Mouse (Mus musculus): ENCODE data around the gene Gpc6. TPM values are rescaled to one million over a fixed set of nuclear protein-coding genes. Genes with fewer than 3 reads are reported as not detected.

Gpc6 gene
- polyA plus RNA-seq, 1 experiment from 2014 or later = 34.9 TPM

- H3K4me3 ChIP-seq (ENCODE audit: low read depth, low read length) = no peak overlapping the region
- no peak overlapping the region for H3K4me2 ChIP-seq (ENCODE audit: low read depth, low read length)
- no peaks in the 10 kb centered on the region for H3K36me3 ChIP-seq (replicated peaks; ENCODE audit: control insufficient read depth, insufficient read depth, low read depth, low read length)
- no peaks in the 10 kb centered on the region for H3K27me3 ChIP-seq (ENCODE audit: control insufficient read depth, insufficient read depth, low read length)
- no peak for ATAC-seq (replicated peaks; ENCODE audit: insufficient number of reproducible peaks, low FRiP score, low TSS enrichment, low read depth)
- H3K4me1 ChIP-seq (ENCODE audit: control insufficient read depth, insufficient read depth, low read length) = no peaks in the 10 kb centered on the region
- no peak for DNase-seq (ENCODE audit: low spot score)
- H3K9ac ChIP-seq (replicated peaks; ENCODE audit: low read length) = no peak overlapping the region
- WGBS = 90% methylated on average over 7 of the region's 7 CpGs
- no peaks in the 10 kb centered on the region for H3K9me3 ChIP-seq (replicated peaks; ENCODE audit: control insufficient read depth, low read length)
- H3K27ac ChIP-seq (replicated peaks; ENCODE audit: low read depth, low read length) = no peak overlapping the region
These were observed 226.5 kb downstream of the Gpc6 start for GRCm38 (mm10) chr14:117151621-117152020.

GRCm38 (mm10) chr14:117155884-117156465, 230.9 kb downstream of the Gpc6 start:
- H3K4me3 ChIP-seq (ENCODE audit: low read depth, low read length) = no peak overlapping the region
- 94% methylated on average over 14 of the region's 14 CpGs for whole genome bisulfite sequencing
- H3K27me3 ChIP-seq (ENCODE audit: control insufficient read depth, insufficient read depth, low read length) = no peaks in the 10 kb centered on the region
- H3K4me1 ChIP-seq (ENCODE audit: control insufficient read depth, insufficient read depth, low read length) = no peaks in the 10 kb centered on the region
- ATAC-seq (replicated peaks; ENCODE audit: insufficient number of reproducible peaks, low FRiP score, low TSS enrichment, low read depth) (no peak), DNase-seq (ENCODE audit: low spot score) (no peak)
- H3K9me3 ChIP-seq (replicated peaks; ENCODE audit: control insufficient read depth, low read length) = no peaks in the 10 kb centered on the region
- H3K36me3 ChIP-seq (replicated peaks; ENCODE audit: control insufficient read depth, insufficient read depth, low read depth, low read length) = no peaks in the 10 kb centered on the region
- no peak overlapping the region for H3K9ac ChIP-seq (replicated peaks; ENCODE audit: low read length)
- no peak overlapping the region for H3K27ac ChIP-seq (replicated peaks; ENCODE audit: low read depth, low read length)
- H3K4me2 ChIP-seq (ENCODE audit: low read depth, low read length) = no peak overlapping the region

DNA sequence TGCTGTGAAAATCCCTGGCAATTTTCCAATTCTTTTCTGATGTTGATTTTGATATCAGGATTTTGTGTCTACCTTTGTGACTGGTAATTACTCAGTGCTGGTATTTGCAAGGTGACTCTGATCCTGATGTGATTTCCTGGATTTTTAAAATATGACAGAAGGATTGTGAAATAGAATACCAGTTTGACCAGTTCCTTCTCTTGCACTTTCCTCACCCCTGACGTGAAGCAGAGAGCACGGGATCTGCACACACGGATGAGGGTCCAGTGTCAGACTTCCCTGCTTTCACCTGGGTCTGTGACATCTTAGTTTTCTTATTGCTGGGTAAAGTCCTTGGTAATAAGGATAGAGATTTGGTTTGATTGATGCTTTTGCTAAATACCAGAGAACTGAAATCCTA, 232.3 kb downstream of the Gpc6 start:
- Histone ChIP-seq H3K4me2 (ENCODE audit: low read depth, low read length) (no peak overlapping the region), H3K9ac (replicated peaks; ENCODE audit: low read length) (no peak overlapping the region), H3K9me3 (replicated peaks; ENCODE audit: control insufficient read depth, low read length) (no peaks in the 10 kb centered on the region), H3K4me1 (ENCODE audit: control insufficient read depth, insufficient read depth, low read length) (no peaks in the 10 kb centered on the region), H3K4me3 (ENCODE audit: low read depth, low read length) (no peak overlapping the region), H3K27me3 (ENCODE audit: control insufficient read depth, insufficient read depth, low read length) (no peaks in the 10 kb centered on the region), H3K36me3 (replicated peaks; ENCODE audit: control insufficient read depth, insufficient read depth, low read depth, low read length) (no peaks in the 10 kb centered on the region), H3K27ac (replicated peaks; ENCODE audit: low read depth, low read length) (no peak overlapping the region)
- no peak for ATAC-seq (replicated peaks; ENCODE audit: insufficient number of reproducible peaks, low FRiP score, low TSS enrichment, low read depth)
- 79% methylated on average over 3 of the region's 3 CpGs for WGBS
- no peak for DNase-seq (ENCODE audit: low spot score)

DNA sequence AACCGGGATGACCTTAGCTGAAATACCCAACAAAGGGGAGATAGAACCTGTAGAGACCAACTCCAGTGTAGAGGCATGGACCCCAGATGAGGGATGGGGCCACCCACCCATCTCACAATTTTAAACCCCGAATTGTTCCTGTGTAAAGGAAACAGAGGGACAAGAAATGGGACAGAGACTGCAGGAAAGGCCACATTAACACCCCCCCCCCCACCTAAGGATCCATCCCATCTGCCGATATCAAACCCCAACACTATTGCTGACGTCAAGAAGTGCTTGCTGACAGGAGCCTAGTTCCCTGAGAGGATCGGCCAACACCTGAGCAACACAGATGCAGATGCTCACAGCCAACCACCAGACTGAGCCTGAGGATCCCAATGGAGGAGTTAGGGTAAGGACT, 241.2 kb downstream of the Gpc6 start:
- no peaks in the 10 kb centered on the region for H3K9me3 ChIP-seq (replicated peaks; ENCODE audit: control insufficient read depth, low read length)
- H3K4me2 ChIP-seq (ENCODE audit: low read depth, low read length) = no peak overlapping the region
- H3K4me3 ChIP-seq (ENCODE audit: low read depth, low read length) = no peak overlapping the region
- no peaks in the 10 kb centered on the region for H3K27me3 ChIP-seq (ENCODE audit: control insufficient read depth, insufficient read depth, low read length)
- no peak overlapping the region for H3K27ac ChIP-seq (replicated peaks; ENCODE audit: low read depth, low read length)
- no peaks in the 10 kb centered on the region for H3K4me1 ChIP-seq (ENCODE audit: control insufficient read depth, insufficient read depth, low read length)
- ATAC-seq (replicated peaks; ENCODE audit: insufficient number of reproducible peaks, low FRiP score, low TSS enrichment, low read depth) (no peak), DNase-seq (ENCODE audit: low spot score) (no peak)
- 92% methylated on average over 5 of the region's 5 CpGs for WGBS
- no peak overlapping the region for H3K9ac ChIP-seq (replicated peaks; ENCODE audit: low read length)
- no peaks in the 10 kb centered on the region for H3K36me3 ChIP-seq (replicated peaks; ENCODE audit: control insufficient read depth, insufficient read depth, low read depth, low read length)

DNA sequence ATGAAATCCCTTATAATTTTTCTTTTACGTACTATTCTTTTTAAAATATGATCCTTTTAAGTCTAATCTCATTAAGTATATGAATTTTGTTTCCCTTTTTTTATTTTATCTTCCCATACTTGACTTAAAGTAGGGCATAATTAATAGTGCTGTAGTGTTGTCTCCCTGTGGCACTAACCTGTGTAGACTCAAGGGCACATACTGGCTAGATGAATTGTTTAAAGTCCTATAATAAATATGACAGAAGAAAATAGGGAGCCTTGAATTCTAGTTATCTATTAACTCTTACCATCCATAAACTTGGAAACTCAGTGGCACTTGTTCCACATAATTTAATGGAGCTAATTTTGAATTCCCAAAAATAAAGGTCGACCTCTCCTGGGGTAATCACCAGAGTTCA, 268.2 kb downstream of the Gpc6 start:
- H3K9me3 ChIP-seq (replicated peaks; ENCODE audit: control insufficient read depth, low read length) = no peaks in the 10 kb centered on the region
- H3K9ac ChIP-seq (replicated peaks; ENCODE audit: low read length) = no peak overlapping the region
- H3K4me2 ChIP-seq (ENCODE audit: low read depth, low read length) = no peak overlapping the region
- DNase-seq (ENCODE audit: low spot score) = no peak
- H3K27ac ChIP-seq (replicated peaks; ENCODE audit: low read depth, low read length) = no peak overlapping the region
- WGBS = 89% methylated on average over 2 of the region's 2 CpGs
- H3K36me3 ChIP-seq (replicated peaks; ENCODE audit: control insufficient read depth, insufficient read depth, low read depth, low read length) = no peaks in the 10 kb centered on the region
- no peaks in the 10 kb centered on the region for H3K27me3 ChIP-seq (ENCODE audit: control insufficient read depth, insufficient read depth, low read length)
- no peaks in the 10 kb centered on the region for H3K4me1 ChIP-seq (ENCODE audit: control insufficient read depth, insufficient read depth, low read length)
- no peak for ATAC-seq (replicated peaks; ENCODE audit: insufficient number of reproducible peaks, low FRiP score, low TSS enrichment, low read depth)
- no peak overlapping the region for H3K4me3 ChIP-seq (ENCODE audit: low read depth, low read length)

GRCm38 (mm10) chr14:117202012-117202411, 276.9 kb downstream of the Gpc6 start:
- H3K27ac ChIP-seq (replicated peaks; ENCODE audit: low read depth, low read length) = no peak overlapping the region
- no peak for DNase-seq (ENCODE audit: low spot score)
- no peak overlapping the region for H3K9ac ChIP-seq (replicated peaks; ENCODE audit: low read length)
- WGBS = 82% methylated on average over 2 of the region's 2 CpGs
- no peak for ATAC-seq (replicated peaks; ENCODE audit: insufficient number of reproducible peaks, low FRiP score, low TSS enrichment, low read depth)
- H3K4me1 ChIP-seq (ENCODE audit: control insufficient read depth, insufficient read depth, low read length) = no peaks in the 10 kb centered on the region
- no peak overlapping the region for H3K4me3 ChIP-seq (ENCODE audit: low read depth, low read length)
- H3K27me3 ChIP-seq (ENCODE audit: control insufficient read depth, insufficient read depth, low read length) = no peaks in the 10 kb centered on the region
- H3K4me2 ChIP-seq (ENCODE audit: low read depth, low read length) = no peak overlapping the region
- H3K9me3 ChIP-seq (replicated peaks; ENCODE audit: control insufficient read depth, low read length) = no peaks in the 10 kb centered on the region
- H3K36me3 ChIP-seq (replicated peaks; ENCODE audit: control insufficient read depth, insufficient read depth, low read depth, low read length) = no peaks in the 10 kb centered on the region

GRCm38 (mm10) chr14:117203960-117204359, 278.8 kb downstream of the Gpc6 start:
- no peak overlapping the region for H3K9ac ChIP-seq (replicated peaks; ENCODE audit: low read length)
- H3K27me3 ChIP-seq (ENCODE audit: control insufficient read depth, insufficient read depth, low read length) = no peaks in the 10 kb centered on the region
- no peaks in the 10 kb centered on the region for H3K36me3 ChIP-seq (replicated peaks; ENCODE audit: control insufficient read depth, insufficient read depth, low read depth, low read length)
- ATAC-seq (replicated peaks; ENCODE audit: insufficient number of reproducible peaks, low FRiP score, low TSS enrichment, low read depth) (no peak), DNase-seq (ENCODE audit: low spot score) (no peak)
- H3K27ac ChIP-seq (replicated peaks; ENCODE audit: low read depth, low read length) = no peak overlapping the region
- no peaks in the 10 kb centered on the region for H3K4me1 ChIP-seq (ENCODE audit: control insufficient read depth, insufficient read depth, low read length)
- no peak overlapping the region for H3K4me2 ChIP-seq (ENCODE audit: low read depth, low read length)
- WGBS = 91% methylated on average over 3 of the region's 3 CpGs
- H3K9me3 ChIP-seq (replicated peaks; ENCODE audit: control insufficient read depth, low read length) = no peaks in the 10 kb centered on the region
- no peak overlapping the region for H3K4me3 ChIP-seq (ENCODE audit: low read depth, low read length)

DNA sequence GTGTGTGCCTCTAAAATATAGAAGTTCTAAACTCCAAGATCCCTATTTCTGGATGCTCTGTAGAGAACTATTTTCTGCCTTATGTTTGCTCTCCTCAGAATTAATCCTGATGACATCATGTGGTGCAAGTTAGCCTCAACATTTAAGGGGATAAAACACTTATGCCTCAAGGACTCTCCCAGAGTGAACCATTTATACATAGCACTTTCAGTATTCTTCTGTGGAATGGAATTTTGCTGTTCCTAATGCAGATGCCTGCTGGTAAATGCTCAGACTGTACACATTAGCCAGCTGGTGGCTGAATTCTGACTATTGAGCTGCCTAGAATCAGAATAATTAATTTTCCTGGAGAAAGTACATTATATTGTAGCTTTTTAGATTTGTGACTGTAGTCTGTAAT, 289.3 kb downstream of the Gpc6 start:
- no peaks in the 10 kb centered on the region for H3K27me3 ChIP-seq (ENCODE audit: control insufficient read depth, insufficient read depth, low read length)
- H3K9ac ChIP-seq (replicated peaks; ENCODE audit: low read length) = no peak overlapping the region
- H3K4me1 ChIP-seq (ENCODE audit: control insufficient read depth, insufficient read depth, low read length) = no peaks in the 10 kb centered on the region
- H3K36me3 ChIP-seq (replicated peaks; ENCODE audit: control insufficient read depth, insufficient read depth, low read depth, low read length) = no peaks in the 10 kb centered on the region
- H3K4me3 ChIP-seq (ENCODE audit: low read depth, low read length) = no peak overlapping the region
- H3K4me2 ChIP-seq (ENCODE audit: low read depth, low read length) = no peak overlapping the region
- DNase-seq (ENCODE audit: low spot score) = no peak
- H3K27ac ChIP-seq (replicated peaks; ENCODE audit: low read depth, low read length) = no peak overlapping the region
- no peak for ATAC-seq (replicated peaks; ENCODE audit: insufficient number of reproducible peaks, low FRiP score, low TSS enrichment, low read depth)
- H3K9me3 ChIP-seq (replicated peaks; ENCODE audit: control insufficient read depth, low read length) = no peaks in the 10 kb centered on the region

Measured in embryonic facial prominence, embryonic 11.5 days (tissue).